Mouse (Mus musculus): ENCODE results near the gene Ccdc124. TPM values are rescaled to one million over a fixed set of nuclear protein-coding genes. Genes with fewer than 3 reads are reported as not detected.
"Not testable (repeated sequence)": the region's sequence is repeated elsewhere in the genome, so short reads cannot be mapped to it uniquely, and the experiment has no call there.

Ccdc124 gene
- 100 to 1,000 TPM in 1 of 3 experiments, 10 to 100 TPM in 2; 54.2 to 120 (median 63.1) TPM for polyA plus RNA-seq (2017; shearing (Covaris generic))

GRCm38 (mm10) chr8:70873364-70873985 lies at the start of gene Ccdc124:
Ccdc124 (minus strand) TSS chr8:70873935.
- peak; percentile 84 for ATAC-seq

- no peak for ATAC-seq
Measured at GRCm38 (mm10) chr8:70920049-70920922, 46.6 kb upstream of the Ccdc124 start.

GRCm38 (mm10) chr8:70914704-70915103 lies 41.0 kb upstream of the Ccdc124 start:
- ATAC-seq: no peak

DNA sequence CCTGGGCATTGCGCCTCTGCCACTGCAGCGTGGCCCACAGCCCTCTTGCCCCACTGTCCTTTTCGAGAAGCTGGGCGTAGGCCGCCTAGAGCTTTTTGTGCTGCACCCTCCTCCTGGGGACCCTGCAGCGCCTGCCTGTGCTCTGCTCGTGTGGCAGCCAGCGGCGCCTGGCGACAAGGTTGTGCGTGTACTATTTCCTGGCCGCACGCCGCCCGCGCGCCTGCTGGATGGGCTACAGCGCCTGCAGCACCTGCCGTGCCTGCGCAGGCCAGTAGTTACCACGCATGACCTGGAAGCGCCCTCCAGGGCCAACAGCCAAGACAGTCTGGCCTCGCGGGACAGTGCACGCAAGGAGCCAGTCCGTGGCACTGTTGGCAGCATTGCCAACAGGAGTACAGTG lies 39.8 kb upstream of the Ccdc124 start:
- no peak for ATAC-seq

- ATAC-seq: no peak
Measured at GRCm38 (mm10) chr8:70912955-70913354, 39.2 kb upstream of the Ccdc124 start.

DNA sequence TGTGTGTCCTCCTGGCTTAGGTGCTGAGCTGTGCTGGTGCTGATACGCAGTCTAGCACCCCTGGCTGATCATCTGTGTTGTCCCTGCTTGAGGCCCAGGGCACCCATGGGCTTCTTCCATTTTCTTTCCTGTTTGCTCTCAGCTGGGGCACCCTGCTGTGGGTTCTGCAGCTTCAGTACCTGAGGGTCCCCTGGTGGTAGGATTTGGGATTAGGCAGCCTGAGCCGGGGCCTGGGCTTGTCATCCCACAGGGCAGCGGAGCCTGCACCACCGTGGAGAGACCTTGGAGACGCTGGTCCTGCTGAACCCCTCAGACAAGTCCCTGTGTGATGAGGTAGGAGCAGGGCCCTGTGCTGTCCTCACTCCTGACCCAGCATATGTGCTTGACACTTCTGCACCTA lies 37.9 kb upstream of the Ccdc124 start:
- ATAC-seq: no peak

GRCm38 (mm10) chr8:70907518-70907917 lies 33.8 kb upstream of the Ccdc124 start:
- ATAC-seq: no peak

DNA sequence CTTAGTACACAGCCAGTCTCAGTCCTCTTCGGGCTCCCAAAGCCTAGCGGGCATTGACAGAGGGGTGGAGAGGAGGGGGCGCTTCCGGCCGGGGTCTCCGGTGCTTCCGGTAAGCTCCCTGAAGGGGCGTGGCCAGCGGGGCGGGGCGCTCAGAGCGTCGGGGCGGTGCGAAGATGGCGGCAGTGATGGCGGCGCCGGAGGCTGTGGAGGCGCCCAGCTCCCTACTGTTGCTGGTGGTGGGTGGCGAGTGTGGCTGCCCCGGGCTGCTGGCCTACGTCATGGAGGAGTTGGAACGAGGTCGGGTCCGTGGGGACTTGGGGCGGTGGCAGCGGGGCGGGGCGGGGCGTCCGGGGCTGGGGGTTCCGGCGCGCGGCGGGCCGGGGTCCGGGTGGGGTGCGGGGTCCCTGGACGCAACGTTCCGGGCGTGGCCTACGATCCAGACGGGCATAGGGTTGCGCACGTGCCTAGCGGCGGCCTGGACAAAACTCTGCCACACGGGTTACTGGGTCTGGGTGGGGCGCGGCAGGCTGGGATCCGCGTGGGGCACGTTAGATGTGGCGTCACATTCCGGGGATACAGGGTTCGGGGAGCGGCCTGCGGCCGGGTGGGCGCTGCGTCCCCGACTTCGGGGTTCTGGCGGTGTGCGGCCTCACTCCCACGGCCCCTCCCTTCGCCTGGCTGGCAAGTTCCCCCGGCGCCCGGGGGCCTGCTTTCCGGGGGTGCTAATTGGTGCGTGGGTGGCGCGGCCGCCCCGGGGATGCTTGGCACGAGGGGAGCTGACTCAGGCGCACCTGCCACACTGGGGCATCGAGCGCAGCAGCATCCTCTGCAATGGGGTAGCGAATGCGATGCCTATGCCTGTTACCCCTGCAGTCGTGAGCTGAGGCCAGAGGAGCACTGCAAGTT lies 32.3 kb upstream of the Ccdc124 start, which contains the start of gene Map1s:
Map1s (plus strand) TSS at position 102 of the 906 bp plus-strand sequence.
- peak; percentile 73 for ATAC-seq

DNA sequence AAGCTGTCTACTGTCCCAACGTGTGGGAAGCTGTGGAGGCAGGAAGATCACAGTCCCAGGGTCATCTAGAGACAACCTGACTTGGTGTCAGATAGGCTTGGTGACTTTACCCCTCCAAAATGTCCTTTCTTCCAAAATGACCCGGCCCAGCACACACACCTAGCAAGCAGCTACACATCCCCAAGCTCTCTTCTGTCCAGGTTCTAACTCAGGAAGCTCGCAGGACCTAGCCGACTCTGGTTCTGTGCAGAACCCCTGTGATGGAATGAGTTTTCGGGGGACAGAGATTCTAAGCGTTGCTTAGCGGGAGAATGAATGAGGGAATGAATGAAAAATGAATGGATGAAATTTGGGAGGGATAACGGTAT lies 31.7 kb upstream of the Ccdc124 start:
- ATAC-seq: no peak

- no peak for ATAC-seq
Measured at GRCm38 (mm10) chr8:70904532-70904931, 30.8 kb upstream of the Ccdc124 start.

DNA sequence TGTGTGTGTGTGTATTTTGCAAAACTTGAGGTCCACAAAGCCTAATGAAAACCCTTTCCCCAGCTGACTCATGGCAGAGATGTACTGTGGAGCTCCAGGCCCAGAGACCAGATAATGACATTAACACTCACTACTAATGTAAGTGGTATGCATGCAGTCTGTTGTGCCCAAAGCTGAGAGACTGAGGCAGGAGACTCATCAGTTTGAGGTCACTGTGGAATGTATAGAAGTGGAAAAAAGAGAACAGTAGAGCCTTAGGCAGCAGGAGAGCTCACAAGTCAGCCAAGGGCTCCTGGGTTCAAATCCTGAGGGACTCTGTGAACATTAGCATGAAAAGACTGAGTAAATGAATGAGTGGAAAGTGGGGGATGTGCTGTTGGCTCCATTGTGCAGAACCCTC lies 29.8 kb upstream of the Ccdc124 start:
- ATAC-seq: no peak

- ATAC-seq: no peak
Measured at GRCm38 (mm10) chr8:70903112-70903511, 29.4 kb upstream of the Ccdc124 start.

DNA sequence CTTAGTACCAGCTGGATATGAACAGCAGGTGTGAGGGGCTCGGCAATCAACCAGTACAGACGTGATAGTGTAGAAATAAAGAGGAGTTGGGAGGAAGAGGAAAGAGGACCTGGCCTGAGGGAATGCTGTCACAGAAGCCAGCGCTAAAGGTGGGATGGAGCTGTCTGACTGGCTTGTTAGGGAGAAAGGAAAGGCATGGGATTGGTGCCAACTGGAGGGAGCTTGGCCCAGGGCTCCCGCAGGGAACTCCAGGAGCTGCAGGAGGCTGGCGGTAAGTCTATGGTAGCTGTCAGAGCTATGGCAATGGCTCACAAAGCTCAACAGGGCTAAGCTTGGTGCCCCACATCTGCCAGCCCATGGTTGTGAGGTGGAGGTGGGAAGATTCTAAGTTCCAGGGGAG lies 28.5 kb upstream of the Ccdc124 start:
- no peak for ATAC-seq

- no peak for ATAC-seq
Measured at GRCm38 (mm10) chr8:70900872-70901387, 27.2 kb upstream of the Ccdc124 start.

GRCm38 (mm10) chr8:70899226-70899625 lies 25.5 kb upstream of the Ccdc124 start:
- no peak for ATAC-seq

DNA sequence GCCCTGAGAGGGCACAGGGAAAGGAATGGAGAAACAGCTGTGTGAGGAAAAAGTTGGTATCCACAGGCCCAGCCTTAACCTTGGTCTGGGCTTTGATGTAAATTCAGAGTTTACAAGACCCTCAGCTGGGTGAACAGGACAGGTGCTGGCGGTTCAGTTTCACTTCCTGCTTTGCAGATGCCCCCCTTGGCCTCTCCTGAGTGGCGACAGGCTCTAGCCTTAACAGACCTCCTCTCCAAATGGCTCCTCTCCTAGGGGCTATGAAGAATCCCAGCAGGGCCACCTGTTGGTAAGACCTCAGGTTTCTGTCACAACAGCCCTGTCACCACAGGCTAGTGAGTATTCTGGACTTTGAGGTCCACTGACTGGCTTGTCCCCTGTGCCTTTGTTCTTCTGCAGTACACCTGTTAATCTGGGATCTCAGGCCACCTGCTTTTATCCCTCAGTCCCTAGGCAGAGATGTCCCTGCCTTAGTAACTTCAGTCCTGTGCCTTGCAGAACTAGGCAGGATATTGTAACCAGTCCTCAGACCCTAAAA lies 25.0 kb upstream of the Ccdc124 start:
- ATAC-seq: no peak

- ATAC-seq: peak; percentile 42
Measured at GRCm38 (mm10) chr8:70897681-70898413, 24.1 kb upstream of the Ccdc124 start.

DNA sequence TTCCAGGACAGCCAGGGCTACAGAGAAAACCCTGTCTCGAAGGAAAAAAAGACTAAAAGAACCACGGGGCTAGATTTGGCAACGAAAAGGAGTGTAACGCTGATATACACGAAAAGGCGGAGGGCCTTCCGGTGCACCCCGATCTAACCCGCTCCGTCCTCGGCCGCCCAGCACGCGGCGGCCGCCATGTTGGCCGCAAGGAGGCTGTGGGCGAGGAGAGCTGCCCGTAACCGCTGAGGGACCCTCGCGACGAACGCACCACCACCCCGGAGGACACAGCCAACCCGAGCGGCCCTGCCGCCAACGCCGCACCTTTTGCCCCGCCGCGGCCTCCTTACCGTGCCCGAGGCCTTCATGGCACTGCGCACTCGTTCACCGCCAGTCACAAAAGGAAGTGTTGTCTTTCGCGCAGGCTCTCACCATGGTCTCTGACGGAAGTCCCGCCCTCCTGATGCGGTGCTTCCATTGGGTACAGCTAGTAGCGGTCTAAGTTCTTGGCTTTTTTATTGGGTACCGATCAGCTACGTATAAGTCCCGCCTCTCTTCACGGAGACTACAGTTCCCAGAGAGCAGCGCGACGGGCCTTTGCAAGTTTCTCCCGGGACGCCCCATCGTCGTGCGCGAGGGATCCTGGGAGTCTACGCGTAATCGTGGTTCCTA lies 23.4 kb upstream of the Ccdc124 start, which contains the start of gene Rpl18a:
Rpl18a (minus strand) TSS at position 392 of the 660 bp plus-strand sequence.
- peak; percentile 98 for ATAC-seq

GRCm38 (mm10) chr8:70896316-70897020 lies 22.7 kb upstream of the Ccdc124 start:
- ATAC-seq: no peak

DNA sequence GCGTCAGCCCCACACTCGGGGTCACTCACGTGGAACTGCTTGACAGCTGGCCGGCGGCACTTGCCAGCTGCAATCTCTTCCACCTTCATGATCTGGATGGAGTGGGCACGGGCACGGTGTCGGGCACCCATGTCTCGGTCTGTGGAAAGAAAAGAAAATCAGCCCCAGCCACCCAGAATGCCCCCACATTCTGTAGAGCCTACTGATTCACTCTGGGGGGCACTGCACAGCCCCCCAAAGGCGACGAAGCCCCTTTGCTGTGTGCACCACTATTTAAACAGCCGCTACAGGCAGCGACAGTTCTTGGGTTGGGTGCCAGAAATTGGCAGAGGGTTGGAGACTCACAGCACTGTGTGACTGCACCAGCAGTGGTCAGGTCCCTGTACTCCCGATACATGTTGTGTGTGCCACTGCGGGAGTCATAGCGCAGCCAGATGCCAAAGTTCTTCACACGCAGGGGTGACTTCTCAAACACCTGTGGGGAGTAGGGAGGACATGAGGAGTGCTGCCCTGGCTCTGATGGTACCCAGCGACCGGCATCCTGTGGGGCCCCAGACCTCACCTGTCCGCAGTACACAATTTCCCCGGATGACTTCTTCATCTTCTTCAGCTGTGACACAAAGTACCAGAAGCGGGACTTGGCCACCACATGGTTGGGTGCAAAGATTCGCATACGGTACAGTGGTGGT lies 22.0 kb upstream of the Ccdc124 start:
- ATAC-seq: not testable (repeated sequence)

Data from inflammation-experienced regulatory T-cells, adult 6 months (primary cell).